Mouse (Mus musculus) lung, embryonic 14.5 days (tissue): ENCODE measurements around the gene Cep295nl. TPM values are rescaled to one million over a fixed set of nuclear protein-coding genes. Genes with fewer than 3 reads are reported as not detected.

Source experiments
- ATAC-seq: fragments of 200-750 bp; cut with Nextera tagmentation; 2 replicates; pipeline ENCODE4 v1.8.0; 2017; ENCODE audit warnings: mild to moderate bottlenecking, moderate TSS enrichment, moderate library complexity; ENCODE audit not compliant: insufficient read depth
- DNase-seq: peaks from one replicate; pipeline ENCODE4 v3.0.0-alpha.2; 2015
- H3K27ac ChIP-seq: fragments of 300-500 bp; sonication (generic); 2 replicates; pipeline ENCODE4 v1.5.1; 2014; ENCODE audit warnings: low read depth, mild to moderate bottlenecking, moderate library complexity
- H3K27me3 ChIP-seq: fragments of 300-500 bp; sonication (generic); 2 replicates; pipeline ENCODE4 v1.6.1; 2014; ENCODE audit warnings: low read length, control low read depth; ENCODE audit not compliant: insufficient read depth
- H3K36me3 ChIP-seq: fragments of 300-500 bp; sonication (generic); 2 replicates; pipeline ENCODE4 v1.6.1; 2014; ENCODE audit warnings: control low read depth; ENCODE audit not compliant: insufficient read depth
- H3K4me1 ChIP-seq: fragments of 300-500 bp; sonication (generic); 2 replicates; pipeline ENCODE4 v1.6.1; 2014; ENCODE audit warnings: antibody characterized with exemption, control low read depth; ENCODE audit not compliant: insufficient read depth
- H3K4me2 ChIP-seq: fragments of 300-500 bp; sonication (generic); 2 replicates; pipeline ENCODE4 v1.6.1; 2014; ENCODE audit warnings: mild to moderate bottlenecking
- H3K4me3 ChIP-seq: fragments of 300-500 bp; sonication (generic); 2 replicates; pipeline ENCODE4 v1.5.1; 2014; ENCODE audit warnings: low read depth, low read length
- H3K9ac ChIP-seq: fragments of 300-500 bp; sonication (generic); 2 replicates; pipeline ENCODE4 v1.6.1; 2014
- H3K9me3 ChIP-seq: fragments of 300-500 bp; sonication (generic); 2 replicates; pipeline ENCODE4 v1.6.1; 2016; ENCODE audit warnings: low read depth, low read length, control low read depth
- CTCF ChIP-seq: IDR thresholded peaks from 2 replicates; pipeline ENCODE4 v1.5.1; 2016; ENCODE audit warnings: antibody characterized with exemption, low read depth
- WGBS: fragments of 180-500 bp; shearing (Covaris S2); extraction: QIAGEN DNeasy Blood & Tissue Kit; methylation state at CpG from one replicate; pipeline ENCODE4 v1.1.7; 2014; 5-methylcytosine and 5-hydroxymethylcytosine counted together
- polyA plus RNA-seq: library from polyadenylated mRNA; unstranded; fragments of >200 nt; fragmentation: Nextera tagmentation; extraction: Ambion mirVana; gene quantifications from 2 replicates; pipeline ENCODE4 v1.2.1, GENCODE M21; 2014

Gene Cep295nl
- polyA plus RNA-seq, 1 experiment from 2014 or later: 0.62 TPM

GRCm38 (mm10) chr11:118346395-118347096 is 4.2 kb upstream of the Cep295nl start:
- no peak overlapping the region for H3K27ac ChIP-seq

DNA sequence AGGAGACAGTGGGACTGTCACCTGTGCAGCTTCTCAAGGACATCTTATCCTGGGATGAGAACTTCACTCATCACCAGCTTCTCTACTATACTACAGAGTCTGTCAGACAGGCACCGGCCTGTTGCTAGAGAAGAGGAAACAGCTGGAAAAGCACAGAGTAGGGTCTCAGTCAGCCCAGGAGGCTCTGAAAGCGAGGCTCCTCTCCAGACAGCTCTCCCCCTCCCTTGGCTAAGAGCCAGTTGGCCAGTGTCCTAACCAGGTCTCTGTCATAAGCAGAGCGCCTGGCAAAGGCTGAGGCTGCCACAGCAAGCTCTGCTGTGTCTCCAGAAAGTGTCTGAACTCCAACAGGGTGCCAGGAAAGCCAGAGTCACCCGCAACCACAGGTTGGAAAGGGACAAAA is 3.4 kb upstream of the Cep295nl start:
- no peak overlapping the region; the same call in 1 of the 2 replicates for H3K27ac ChIP-seq
- no peak overlapping the region for H3K4me2 ChIP-seq
- H3K4me1 ChIP-seq: peaks cover 20% of the 10 kb centered on the region
- H3K9ac ChIP-seq: no peak overlapping the region
- DNase-seq: peak; percentile 80
- H3K36me3 ChIP-seq: no peaks in the 10 kb centered on the region; the same call in 1 of the 2 replicates
- no peak for TF ChIP-seq CTCF
- H3K4me3 ChIP-seq: no peak overlapping the region
- WGBS: 34% methylated on average over 4 of the region's 4 CpGs
- H3K27me3 ChIP-seq: no peaks in the 10 kb centered on the region
- ATAC-seq: peak; percentile 62
- H3K9me3 ChIP-seq: no peaks in the 10 kb centered on the region

More at GRCm38 (mm10) chr11:118346395-118347096, 4.2 kb upstream of the Cep295nl start:
- no peak overlapping the region for H3K9ac ChIP-seq
- DNase-seq (no peak), ATAC-seq (no peak)
- WGBS: 84% methylated on average over 8 of the region's 8 CpGs
- no peak overlapping the region for H3K4me3 ChIP-seq
- no peak overlapping the region for H3K4me2 ChIP-seq
- no peaks in the 10 kb centered on the region; the same call in 1 of the 2 replicates for H3K36me3 ChIP-seq
- H3K27me3 ChIP-seq: no peaks in the 10 kb centered on the region
- peaks cover 20% of the 10 kb centered on the region for H3K4me1 ChIP-seq
- no peaks in the 10 kb centered on the region for H3K9me3 ChIP-seq
- TF ChIP-seq CTCF: no peak

DNA sequence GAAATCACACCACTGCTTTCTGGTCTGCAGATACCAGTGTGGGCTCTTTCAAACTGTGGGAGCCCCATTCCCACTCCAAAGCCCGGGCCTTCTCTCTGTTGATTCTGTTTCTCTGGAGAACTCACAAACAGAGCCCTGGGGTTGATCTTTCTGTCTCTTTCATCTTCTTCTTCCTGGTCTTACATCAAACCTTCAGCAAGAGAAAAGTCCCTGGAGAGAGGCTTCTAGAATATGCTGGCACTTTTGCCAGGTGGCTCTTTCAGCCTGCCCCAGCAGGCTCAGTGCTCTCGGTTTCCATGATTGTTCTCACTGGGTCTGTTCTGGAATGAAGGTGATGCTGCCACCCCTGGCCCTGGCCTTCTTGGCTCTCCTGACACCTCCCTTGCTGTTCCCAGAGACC is 1.3 kb upstream of the Cep295nl start:
- H3K27me3 ChIP-seq: no peaks in the 10 kb centered on the region
- H3K36me3 ChIP-seq: no peaks in the 10 kb centered on the region
- DNase-seq (no peak), ATAC-seq (no peak)
- WGBS: 60% methylated on average over 2 of the region's 2 CpGs
- H3K9ac ChIP-seq: no peak overlapping the region
- H3K9me3 ChIP-seq: no peaks in the 10 kb centered on the region
- H3K4me1 ChIP-seq: peaks cover 12% of the 10 kb centered on the region
- TF ChIP-seq CTCF: no peak
- H3K4me3 ChIP-seq: no peak overlapping the region
- H3K4me2 ChIP-seq: no peak overlapping the region
- H3K27ac ChIP-seq: no peak overlapping the region

DNA sequence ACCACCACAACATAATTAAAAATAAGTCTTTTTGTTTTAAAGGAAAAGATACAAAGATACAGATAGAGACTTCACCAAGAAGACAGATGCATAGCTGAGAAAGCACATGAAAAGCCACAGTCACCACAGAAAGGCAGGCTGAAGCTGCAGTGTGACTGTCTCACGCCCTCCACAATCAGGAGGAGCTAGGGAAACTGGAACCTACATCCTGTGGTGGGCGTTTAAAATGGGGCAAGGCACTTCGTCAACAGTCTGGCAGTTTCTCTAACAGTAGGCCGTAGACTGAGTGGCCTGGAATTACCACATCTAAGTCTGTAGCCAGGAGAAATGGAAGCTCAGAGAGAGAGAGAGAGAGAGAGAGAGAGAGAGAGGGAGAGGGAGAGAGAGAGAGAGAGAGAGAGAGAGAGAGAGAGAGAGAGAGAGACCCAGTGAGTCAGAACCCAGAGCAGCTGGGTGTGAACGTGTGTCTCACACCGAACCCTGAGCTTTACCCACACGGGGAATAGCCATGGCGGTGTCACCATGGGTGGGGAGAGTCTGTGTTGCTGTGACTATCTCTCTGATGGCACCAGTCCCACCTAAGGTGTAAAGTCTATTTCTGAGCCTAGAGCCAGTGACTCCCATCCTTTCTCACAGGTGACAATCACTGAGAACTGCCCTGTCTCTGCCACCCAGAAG is 4.7 kb downstream of the Cep295nl start:
- TF ChIP-seq CTCF: no peak
- H3K4me3 ChIP-seq: no peak overlapping the region
- no peak for DNase-seq

DNA sequence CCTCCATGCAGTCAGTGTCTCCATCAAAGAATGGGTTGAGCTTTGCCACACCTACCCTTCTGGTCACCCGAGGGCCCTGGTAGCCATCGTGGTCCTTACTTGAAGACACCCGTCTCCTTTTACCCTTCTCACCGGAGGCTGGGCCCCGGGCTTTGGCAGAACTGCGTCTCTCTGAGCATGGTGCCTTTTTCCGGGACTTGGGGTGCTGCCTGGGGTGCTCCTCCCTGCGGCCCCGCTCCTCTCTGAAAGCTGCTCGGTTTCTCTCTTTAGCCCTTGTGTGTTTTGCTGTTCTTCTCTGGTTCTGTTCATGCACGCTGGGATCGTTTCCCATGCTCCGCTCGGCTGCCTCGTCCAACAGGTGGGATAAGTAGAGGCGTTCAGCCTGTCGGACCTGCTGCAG is 8.9 kb downstream of the Cep295nl start:
- no peaks in the 10 kb centered on the region for H3K4me1 ChIP-seq
- TF ChIP-seq CTCF: no peak
- DNase-seq (no peak), ATAC-seq (no peak)
- H3K4me2 ChIP-seq: no peak overlapping the region
- no peaks in the 10 kb centered on the region for H3K27me3 ChIP-seq
- 82% methylated on average over 17 of the region's 17 CpGs for WGBS
- H3K36me3 ChIP-seq: peaks cover 24% of the 10 kb centered on the region
- no peak overlapping the region for H3K4me3 ChIP-seq
- H3K27ac ChIP-seq: no peak overlapping the region
- H3K9ac ChIP-seq: no peak overlapping the region
- H3K9me3 ChIP-seq: no peaks in the 10 kb centered on the region

More for the DNA sequence above, 4.7 kb downstream of the Cep295nl start:
- no peaks in the 10 kb centered on the region for H3K9me3 ChIP-seq
- H3K4me2 ChIP-seq: no peak overlapping the region
- no peak overlapping the region for H3K9ac ChIP-seq
- no peak for ATAC-seq
- no peaks in the 10 kb centered on the region for H3K4me1 ChIP-seq
- no peaks in the 10 kb centered on the region for H3K27me3 ChIP-seq
- H3K36me3 ChIP-seq: peaks cover 13% of the 10 kb centered on the region
- 64% methylated on average over 8 of the region's 8 CpGs for WGBS
- no peak overlapping the region for H3K27ac ChIP-seq

GRCm38 (mm10) chr11:118332376-118332775 is 9.9 kb downstream of the Cep295nl start:
- no peaks in the 10 kb centered on the region for H3K9me3 ChIP-seq
- H3K4me2 ChIP-seq: no peak overlapping the region
- H3K9ac ChIP-seq: no peak overlapping the region
- H3K4me1 ChIP-seq: 0 out of 2 replicates have a peak, but pooled peaks cover 2% of the 10 kb centered on the region
- no peak overlapping the region for H3K4me3 ChIP-seq
- H3K27me3 ChIP-seq: no peaks in the 10 kb centered on the region
- no peak for DNase-seq
- no peak for ATAC-seq
- 89% methylated on average over 11 of the region's 11 CpGs for WGBS
- peaks cover 24% of the 10 kb centered on the region for H3K36me3 ChIP-seq
- no peak for TF ChIP-seq CTCF
- no peak overlapping the region for H3K27ac ChIP-seq

- Histone ChIP-seq H3K27ac (no peak overlapping the region), H3K9ac (no peak overlapping the region), H3K36me3 (peaks cover 24% of the 10 kb centered on the region), H3K4me2 (no peak overlapping the region), H3K4me1 (0 out of 2 replicates have a peak, but pooled peaks cover 2% of the 10 kb centered on the region), H3K9me3 (no peaks in the 10 kb centered on the region), H3K4me3 (no peak overlapping the region), H3K27me3 (no peaks in the 10 kb centered on the region)
- ATAC-seq (no peak), DNase-seq (no peak)
- WGBS: 92% methylated on average over 16 of the region's 16 CpGs
- no peak for TF ChIP-seq CTCF
These were observed 11.5 kb downstream of the Cep295nl start for GRCm38 (mm10) chr11:118330777-118331176.
